Mouse (Mus musculus) MEL (cell line): ENCODE data around the gene Dnm2. TPM values are rescaled to one million over a fixed set of nuclear protein-coding genes. Genes with fewer than 3 reads are reported as not detected.

Source experiments
- DNase-seq: peaks from one replicate; pipeline ENCODE4 v3.0.0; 2011; ENCODE audit warnings: low read depth, low spot score
- H3K27ac ChIP-seq: 2 replicates; pipeline ENCODE4 v1.5.1; 2012; ENCODE audit warnings: low read depth, mild to moderate bottlenecking, control low read depth, low read length, moderate library complexity; ENCODE audit not compliant: control insufficient read depth
- H3K27me3 ChIP-seq, 2 experiments: fragments of 150-350 bp in 1 of 2; sonication (generic) in 1 of 2; 2 replicates each; pipeline ENCODE4 v1.6.1; 2012; ENCODE audit warnings: low read length in 2 of 2, mild to moderate bottlenecking in 2 of 2, improper control_type of control experiment in 1 of 2, moderate library complexity in 1 of 2; ENCODE audit not compliant: insufficient read depth in 2 of 2, control insufficient read depth in 1 of 2
- H3K36me3 ChIP-seq, 2 experiments: 2 replicates each; pipeline ENCODE4 v1.6.1; 2012 to 2014; ENCODE audit warnings: low read length in 2 of 2, improper control_type of control experiment in 1 of 2, inconsistent platforms in 1 of 2, mild to moderate bottlenecking in 1 of 2; ENCODE audit not compliant: insufficient read depth in 2 of 2, control insufficient read depth in 1 of 2
- H3K4me1 ChIP-seq, 2 experiments: fragments of 150-350 bp in 1 of 2; sonication (generic) in 1 of 2; 2 replicates each; pipeline ENCODE4 v1.6.1; 2012; ENCODE audit warnings: low read length in 2 of 2, improper control_type of control experiment in 1 of 2, mild to moderate bottlenecking in 1 of 2; ENCODE audit not compliant: insufficient read depth in 2 of 2, control insufficient read depth in 1 of 2
- H3K4me3 ChIP-seq, 2 experiments: fragments of 150-350 bp in 1 of 2; sonication (generic) in 1 of 2; 2 replicates each; pipeline ENCODE4 v1.5.1; 2012; ENCODE audit warnings: low read depth in 2 of 2, low read length in 2 of 2, mild to moderate bottlenecking in 2 of 2, moderate library complexity in 2 of 2, control low read depth in 1 of 2, improper control_type of control experiment in 1 of 2; ENCODE audit not compliant: control insufficient read depth in 1 of 2, insufficient read depth in 1 of 2
- H3K79me2 ChIP-seq: 2 replicates; pipeline ENCODE4 v1.6.1; 2012; ENCODE audit warnings: mild to moderate bottlenecking, low read length, moderate library complexity; ENCODE audit not compliant: control insufficient read depth, poor library complexity, insufficient read depth
- H3K9ac ChIP-seq: 2 replicates; pipeline ENCODE4 v1.6.1; 2012; ENCODE audit warnings: low read depth, mild to moderate bottlenecking, control low read depth, low read length, moderate library complexity; ENCODE audit not compliant: control insufficient read depth, poor library complexity, severe bottlenecking
- H3K9me3 ChIP-seq: fragments of 150-350 bp; sonication (generic); replicated peaks from 2 replicates; pipeline ENCODE4 v1.6.1; 2012; ENCODE audit warnings: mild to moderate bottlenecking, low read length, improper control_type of control experiment, moderate library complexity; ENCODE audit not compliant: insufficient read depth
- CHD1 ChIP-seq: IDR thresholded peaks from 2 replicates; pipeline ENCODE4 v1.6.1; 2012; ENCODE audit warnings: low read depth, mild to moderate bottlenecking, inconsistent platforms, low read length, improper control_type of control experiment
- CTCF ChIP-seq, 3 experiments: IDR thresholded peaks in 2 of 3; conservative IDR thresholded peaks in 1 of 3; 2 replicates each; pipeline ENCODE4 v1.5.1; 2011 to 2012; ENCODE audit warnings: low read length in 3 of 3, low read depth in 2 of 3, mild to moderate bottlenecking in 2 of 3, improper control_type of control experiment in 1 of 3, inconsistent platforms in 1 of 3, mixed read lengths in 1 of 3, moderate library complexity in 1 of 3; ENCODE audit not compliant: control insufficient read depth in 1 of 3, insufficient read depth in 1 of 3, poor library complexity in 1 of 3, severe bottlenecking in 1 of 3
- GABPA ChIP-seq: IDR thresholded peaks from 2 replicates; pipeline ENCODE4 v1.6.1; 2012; ENCODE audit warnings: low read depth, mild to moderate bottlenecking, inconsistent platforms, low read length, improper control_type of control experiment, moderate library complexity
- KAT2A ChIP-seq: conservative IDR thresholded peaks from 2 replicates; pipeline ENCODE4 v1.6.1; 2012; ENCODE audit warnings: low read depth, low read length, improper control_type of control experiment, inconsistent platforms
- MAFK ChIP-seq: IDR thresholded peaks from 2 replicates; pipeline ENCODE4 v1.6.1; 2011; ENCODE audit warnings: low read depth, mild to moderate bottlenecking, low read length, improper control_type of control experiment, borderline replicate concordance
- MAX ChIP-seq: IDR thresholded peaks from 2 replicates; pipeline ENCODE4 v1.6.1; 2011; ENCODE audit warnings: low read length, improper control_type of control experiment
- MEF2A ChIP-seq: IDR thresholded peaks from 2 replicates; pipeline ENCODE4 v1.6.1; 2014; ENCODE audit warnings: low read depth, mild to moderate bottlenecking, inconsistent platforms, low read length, improper control_type of control experiment; ENCODE audit not compliant: poor library complexity, insufficient replicate concordance, severe bottlenecking; ENCODE audit errors: extremely low read depth
- MXI1 ChIP-seq: IDR thresholded peaks from 2 replicates; pipeline ENCODE4 v1.6.1; 2011; ENCODE audit warnings: mild to moderate bottlenecking, low read depth, low read length, improper control_type of control experiment
- NELFE ChIP-seq: IDR thresholded peaks from 2 replicates; pipeline ENCODE4 v1.6.1; 2011; ENCODE audit warnings: low read depth, low read length, improper control_type of control experiment
- POLR2A ChIP-seq, 2 experiments: IDR thresholded peaks; 2 replicates each; pipeline ENCODE4 v1.6.1; 2011 to 2012; ENCODE audit warnings: low read length in 2 of 2, mild to moderate bottlenecking in 2 of 2, control low read depth in 1 of 2, improper control_type of control experiment in 1 of 2, low read depth in 1 of 2, moderate library complexity in 1 of 2; ENCODE audit not compliant: control insufficient read depth in 1 of 2, insufficient read depth in 1 of 2, poor library complexity in 1 of 2
- POLR2AphosphoS5 ChIP-seq: IDR thresholded peaks from 2 replicates; pipeline ENCODE4 v1.6.1; 2012; ENCODE audit warnings: low read depth, borderline replicate concordance, mild to moderate bottlenecking, inconsistent platforms, low read length, moderate library complexity, mixed read lengths
- RAD21 ChIP-seq: IDR thresholded peaks from 2 replicates; pipeline ENCODE4 v1.6.1; 2011; ENCODE audit warnings: mild to moderate bottlenecking, low read depth, low read length, improper control_type of control experiment
- RCOR1 ChIP-seq: IDR thresholded peaks from 2 replicates; pipeline ENCODE4 v1.6.1; 2012; ENCODE audit warnings: low read depth, mild to moderate bottlenecking, inconsistent platforms, low read length, improper control_type of control experiment
- SMC3 ChIP-seq: IDR thresholded peaks from 2 replicates; pipeline ENCODE4 v1.6.1; 2011; ENCODE audit warnings: low read depth, low read length, improper control_type of control experiment
- USF2 ChIP-seq, 2 experiments: IDR thresholded peaks; 2 replicates each; pipeline ENCODE4 v1.6.1; 2011 to 2012; ENCODE audit warnings: improper control_type of control experiment in 2 of 2, low read length in 2 of 2, borderline replicate concordance in 1 of 2, inconsistent platforms in 1 of 2, low read depth in 1 of 2, mild to moderate bottlenecking in 1 of 2; ENCODE audit not compliant: insufficient read depth in 1 of 2
- ZKSCAN1 ChIP-seq: IDR thresholded peaks from 2 replicates; pipeline ENCODE4 v1.6.1; 2012; ENCODE audit warnings: low read depth, mild to moderate bottlenecking, inconsistent platforms, low read length, improper control_type of control experiment, moderate library complexity
- ZNF384 ChIP-seq: IDR thresholded peaks from 2 replicates; pipeline ENCODE4 v1.6.1; 2012; ENCODE audit warnings: low read depth, mild to moderate bottlenecking, inconsistent platforms, low read length, improper control_type of control experiment
- polyA plus RNA-seq, 2 experiments: library from polyadenylated mRNA; stranded (reverse) in 1 of 2; unstranded in 1 of 2; fragments of >175 nt in 1 of 2; fragments of >200 nt in 1 of 2; gene quantifications; 2 replicates each; pipeline versions ENCODE4 v1.2.1 to v1.2.4; 2012; ENCODE audit warnings: low replicate concordance in 2 of 2, low read depth in 1 of 2; ENCODE audit not compliant: insufficient read length in 2 of 2, insufficient read depth in 1 of 2, missing spikeins in 1 of 2
- total RNA-seq: library from RNA; depleted of rRNA; stranded (reverse); fragments of 300-350 nt; gene quantifications from 2 replicates; pipeline ENCODE4 v1.2.3, GENCODE M21; 2012

The Dnm2 gene
- total and polyA plus RNA-seq, 3 experiments = 117 to 832 (median 237) TPM

DNA sequence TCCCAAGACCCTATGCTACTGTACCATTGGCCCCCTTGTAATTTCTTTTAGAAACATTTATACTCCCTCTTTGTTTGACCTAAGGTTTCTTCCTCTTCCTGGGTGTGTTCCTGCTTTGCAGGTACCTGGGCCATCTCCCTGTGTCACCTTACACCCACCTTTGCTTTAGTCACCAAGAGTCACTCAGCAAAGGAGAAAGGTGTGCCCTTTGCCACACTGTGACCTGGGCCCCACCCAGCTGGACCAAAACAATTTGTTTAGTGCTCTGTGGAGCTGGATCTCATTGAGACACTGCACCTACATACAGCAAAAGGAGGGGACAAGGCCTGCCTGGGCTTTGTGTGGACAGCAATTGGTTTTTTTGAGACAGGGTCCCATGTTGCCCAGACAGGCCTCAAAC is 15.7 kb downstream of the Dnm2 start:
- Histone ChIP-seq H3K9me3 (no peaks in the 10 kb centered on the region), H3K4me1 (peaks cover 46 to 50% of the 10 kb centered on the region in 2 experiments), H3K27ac (peak overlapping the region; percentile 72; the same call in 1 of the 2 replicates), H3K27me3 (no peaks in the 10 kb centered on the region), H3K36me3 (peaks cover 44 to 47% of the 10 kb centered on the region in 2 experiments), H3K79me2 (peaks cover 68% of the 10 kb centered on the region), H3K9ac (peak overlapping the region; percentile 55; the same call in 1 of the 2 replicates), H3K4me3 (no peak overlapping the region)
- TF ChIP-seq USF2 (IDR thresholded peaks at IDR 0.05; ENCODE audit: borderline replicate concordance in 1 of 2, insufficient read depth in 1 of 2, low read depth in 1 of 2, low read length in 2 of 2) (0 out of 4 replicates have a peak, but pooled peaks of 1 of the 2 experiments have one; percentile 18), GABPA (no peak), RAD21 (no peak), MEF2A (no peak), NELFE (0 out of 2 replicates have a peak, but pooled peaks have one; percentile 27), ZKSCAN1 (no peak), MAX (no peak)
- DNase-seq = no peak

DNA sequence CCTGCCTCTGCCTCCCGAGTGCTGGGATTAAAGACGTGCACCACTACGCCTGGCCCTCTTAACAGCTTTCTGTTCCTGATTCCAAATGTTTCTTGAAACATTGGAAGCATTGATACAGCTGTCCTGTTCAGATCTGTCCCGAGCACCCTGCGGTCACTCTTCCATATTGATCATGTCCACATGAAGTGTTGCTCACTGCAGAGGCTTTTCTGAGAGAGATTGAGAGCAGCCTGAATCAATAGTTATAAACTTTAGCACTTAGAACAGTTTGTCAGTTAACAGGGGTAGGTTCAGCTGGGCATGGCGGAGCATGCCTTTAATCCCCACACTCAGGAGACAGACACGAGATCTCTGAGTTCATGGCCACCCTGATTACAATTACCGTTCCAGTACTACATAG is 19.1 kb downstream of the Dnm2 start:
- Histone ChIP-seq H3K36me3 (peaks cover 14 to 50% of the 10 kb centered on the region in 2 experiments), H3K9me3 (no peaks in the 10 kb centered on the region), H3K27me3 (no peaks in the 10 kb centered on the region), H3K79me2 (peaks cover 53% of the 10 kb centered on the region), H3K9ac (no peak overlapping the region), H3K27ac (no peak overlapping the region), H3K4me1 (peaks cover 13 to 16% of the 10 kb centered on the region in 2 experiments), H3K4me3 (no peak overlapping the region)
- TF ChIP-seq POLR2A (IDR thresholded peaks at IDR 0.05; ENCODE audit: control insufficient read depth in 1 of 2, insufficient read depth in 1 of 2, low read depth in 1 of 2, low read length in 2 of 2, poor library complexity in 1 of 2) (no peak), MAX (no peak), MXI1 (0 out of 2 replicates have a peak, but pooled peaks have one; percentile 21), ZNF384 (peak; percentile 5; the same call in 1 of the 2 replicates)
- DNase-seq = no peak

DNA sequence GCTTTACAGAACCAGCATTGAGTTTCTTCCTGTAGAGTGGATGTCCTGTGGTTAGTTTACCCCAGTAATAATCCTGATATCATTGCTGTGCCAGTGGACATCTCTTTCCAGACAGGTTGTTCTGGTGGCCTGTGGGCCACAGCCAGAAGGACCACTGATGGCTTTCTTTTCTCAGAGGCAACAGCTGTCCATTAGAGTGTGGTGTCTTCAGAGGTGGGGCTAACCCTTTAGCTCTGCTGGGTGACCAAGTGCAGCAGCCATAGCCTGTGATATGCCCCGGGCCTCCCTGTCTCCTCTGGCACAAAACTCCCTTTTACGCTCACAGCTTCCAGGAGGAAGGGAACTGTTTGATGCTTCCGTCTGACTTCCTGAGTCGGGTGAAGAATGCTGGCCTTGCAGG is 19.9 kb downstream of the Dnm2 start:
- H3K4me3 ChIP-seq = no peak overlapping the region
- no peak overlapping the region for H3K9ac ChIP-seq
- H3K79me2 ChIP-seq = peaks cover 49% of the 10 kb centered on the region
- H3K4me1 ChIP-seq = peaks cover 7 to 9% of the 10 kb centered on the region in 2 experiments
- H3K27me3 ChIP-seq = no peaks in the 10 kb centered on the region
- no peak overlapping the region for H3K27ac ChIP-seq
- TF ChIP-seq KAT2A (no peak), CTCF (IDR thresholded peaks at IDR 0.05 in 2 of 3, conservative IDR thresholded peaks at IDR 0.05 in 1 of 3; ENCODE audit: control insufficient read depth in 1 of 3, insufficient read depth in 1 of 3, low read depth in 2 of 3, low read length in 3 of 3, poor library complexity in 1 of 3, severe bottlenecking in 1 of 3) (no peak), GABPA (no peak), MEF2A (no peak), RAD21 (no peak), RCOR1 (no peak), MAFK (no peak), POLR2A (IDR thresholded peaks at IDR 0.05; ENCODE audit: control insufficient read depth in 1 of 2, insufficient read depth in 1 of 2, low read depth in 1 of 2, low read length in 2 of 2, poor library complexity in 1 of 2) (no peak), SMC3 (no peak), POLR2AphosphoS5 (no peak), CHD1 (no peak), MXI1 (no peak)
- H3K9me3 ChIP-seq = no peaks in the 10 kb centered on the region
- H3K36me3 ChIP-seq = peaks cover 8 to 52% of the 10 kb centered on the region in 2 experiments
- DNase-seq = no peak
